19 mouse cellular contexts compared by ENCODE assay signal in the genomic region with DNA sequence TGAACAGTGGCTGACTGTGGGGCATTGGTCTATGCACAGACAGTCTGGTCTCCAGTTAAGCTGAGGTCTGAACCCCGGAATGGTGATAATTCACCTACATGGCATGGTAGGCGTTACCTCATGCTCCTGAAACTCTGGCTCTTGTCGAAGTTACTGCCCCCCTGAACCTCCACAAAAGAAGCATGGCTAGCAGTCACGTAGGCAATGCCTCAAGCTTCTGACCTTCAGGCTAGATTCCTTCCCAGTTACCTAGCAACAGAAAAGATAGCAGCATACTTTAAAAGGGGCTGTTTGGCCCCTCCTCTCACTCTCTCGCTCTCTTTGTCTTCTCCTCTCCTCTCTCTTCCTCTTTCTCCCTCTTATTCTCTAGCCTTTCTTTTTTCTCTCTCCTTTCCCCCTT.
DNase-seq lines count a peak whose midpoint lies in the region; ATAC-seq lines count a peak whose summit lies in the region.
"Had no signal": no experiment of that assay in that cellular context is flagged by ENCODE, and none has a peak within 500 bp of the region (broad histone marks: within the 10 kb centered on the region; RNA-seq: fewer than 3 reads in every experiment).

No protein-coding gene starts in this region.

- H3K4me3 ChIP-seq in forebrain, embryonic 14.5 days (ENCODE audit: low read depth, low read length) = no peak overlapping the region
- H3K4me3 ChIP-seq in forebrain, embryonic 15.5 days = no peak overlapping the region
- H3K4me3 ChIP-seq in hindbrain, embryonic 15.5 days = no peak overlapping the region
- no peak overlapping the region for H3K4me3 ChIP-seq in hindbrain, embryonic 14.5 days (replicated peaks; ENCODE audit: low read length)
- H3K4me3 ChIP-seq in midbrain, embryonic 15.5 days = no peak overlapping the region
- H3K4me3 ChIP-seq in midbrain, embryonic 13.5 days (replicated peaks) = no peak overlapping the region
- H3K4me3 ChIP-seq: embryonic facial prominence, embryonic 15.5 days; forebrain, embryonic 12.5 days; limb, embryonic 10.5 days; lung, embryonic 15.5 days; neural tube, embryonic 13.5 days had no signal

- H3K27ac ChIP-seq in forebrain, embryonic 14.5 days (ENCODE audit: low read depth, low read length) = no peak overlapping the region
- H3K27ac ChIP-seq in forebrain, embryonic 15.5 days (replicated peaks) = no peak overlapping the region
- H3K27ac ChIP-seq in hindbrain, embryonic 15.5 days (replicated peaks) = no peak overlapping the region
- H3K27ac ChIP-seq in hindbrain, embryonic 14.5 days = no peak overlapping the region
- 0 out of 2 replicates have a peak overlapping the region, but pooled peaks have one; percentile 38 for H3K27ac ChIP-seq in midbrain, embryonic 15.5 days
- H3K27ac ChIP-seq in midbrain, embryonic 13.5 days = no peak overlapping the region
- H3K27ac ChIP-seq: embryonic facial prominence, embryonic 15.5 days; forebrain, embryonic 12.5 days; limb, embryonic 10.5 days; lung, embryonic 15.5 days; neural tube, embryonic 13.5 days had no signal

- no peaks in the 10 kb centered on the region for H3K4me1 ChIP-seq in forebrain, embryonic 14.5 days (ENCODE audit: control insufficient read depth, insufficient read depth, low read length)
- peaks cover 4% of the 10 kb centered on the region for H3K4me1 ChIP-seq in forebrain, embryonic 15.5 days
- no peaks in the 10 kb centered on the region for H3K4me1 ChIP-seq in hindbrain, embryonic 15.5 days (replicated peaks)
- no peaks in the 10 kb centered on the region for H3K4me1 ChIP-seq in hindbrain, embryonic 14.5 days (replicated peaks; ENCODE audit: control insufficient read depth, insufficient read depth, low read length)
- no peaks in the 10 kb centered on the region for H3K4me1 ChIP-seq in midbrain, embryonic 15.5 days
- H3K4me1 ChIP-seq in midbrain, embryonic 13.5 days (replicated peaks) = 0 out of 2 replicates have a peak, but pooled peaks cover 8% of the 10 kb centered on the region

- no peaks in the 10 kb centered on the region for H3K27me3 ChIP-seq in forebrain, embryonic 14.5 days (replicated peaks; ENCODE audit: control insufficient read depth, insufficient read depth, low read length)
- no peaks in the 10 kb centered on the region for H3K27me3 ChIP-seq in forebrain, embryonic 15.5 days
- H3K27me3 ChIP-seq in hindbrain, embryonic 15.5 days = no peaks in the 10 kb centered on the region
- H3K27me3 ChIP-seq in hindbrain, embryonic 14.5 days (ENCODE audit: control insufficient read depth, insufficient read depth, low read length) = no peaks in the 10 kb centered on the region
- no peaks in the 10 kb centered on the region for H3K27me3 ChIP-seq in midbrain, embryonic 15.5 days (replicated peaks)
- H3K27me3 ChIP-seq in midbrain, embryonic 13.5 days = no peaks in the 10 kb centered on the region
- H3K27me3 ChIP-seq: embryonic facial prominence, embryonic 15.5 days; forebrain, embryonic 12.5 days; lung, embryonic 15.5 days; neural tube, embryonic 13.5 days had no signal

- 57% methylated on average over 5 of the region's 5 CpGs for WGBS in forebrain, embryonic 14.5 days
- WGBS in forebrain, embryonic 15.5 days = 50% methylated on average over 5 of the region's 5 CpGs
- 45% methylated on average over 5 of the region's 5 CpGs for WGBS in hindbrain, embryonic 15.5 days
- 41% methylated on average over 5 of the region's 5 CpGs for WGBS in hindbrain, embryonic 14.5 days
- WGBS in midbrain, embryonic 15.5 days = 49% methylated on average over 5 of the region's 5 CpGs
- 46% methylated on average over 5 of the region's 5 CpGs for WGBS in midbrain, embryonic 13.5 days

- no peak overlapping the region for H3K4me2 ChIP-seq in forebrain, embryonic 14.5 days (ENCODE audit: low read length)
- H3K4me2 ChIP-seq in forebrain, embryonic 15.5 days (replicated peaks) = no peak overlapping the region
- no peak overlapping the region for H3K4me2 ChIP-seq in hindbrain, embryonic 15.5 days
- H3K4me2 ChIP-seq in hindbrain, embryonic 14.5 days (replicated peaks) = no peak overlapping the region
- H3K4me2 ChIP-seq in midbrain, embryonic 15.5 days = no peak overlapping the region
- no peak overlapping the region for H3K4me2 ChIP-seq in midbrain, embryonic 13.5 days (replicated peaks)
- H3K4me2 ChIP-seq: embryonic facial prominence, embryonic 15.5 days; forebrain, embryonic 12.5 days; liver, embryonic 11.5 days; lung, embryonic 15.5 days; neural tube, embryonic 13.5 days had no signal

- peak; percentile 18; the same call in 1 of the 2 replicates for ATAC-seq in forebrain, embryonic 14.5 days
- no peak for ATAC-seq in forebrain, embryonic 15.5 days (replicated peaks)
- 0 out of 2 replicates have a peak, but pooled peaks have one; percentile 19 for ATAC-seq in hindbrain, embryonic 15.5 days (ENCODE audit: low FRiP score, low read depth)
- ATAC-seq in hindbrain, embryonic 14.5 days (ENCODE audit: low FRiP score) = no peak
- peak; percentile 54; the same call in 1 of the 2 replicates for ATAC-seq in midbrain, embryonic 15.5 days (replicated peaks)
- ATAC-seq in midbrain, embryonic 13.5 days = no peak
- ATAC-seq: intestine, postnatal 0 days had no signal

- no peaks in the 10 kb centered on the region for H3K9me3 ChIP-seq in forebrain, embryonic 14.5 days (replicated peaks; ENCODE audit: control insufficient read depth, low read length)
- H3K9me3 ChIP-seq in forebrain, embryonic 15.5 days = no peaks in the 10 kb centered on the region
- H3K9me3 ChIP-seq in hindbrain, embryonic 15.5 days = no peaks in the 10 kb centered on the region
- no peaks in the 10 kb centered on the region for H3K9me3 ChIP-seq in hindbrain, embryonic 14.5 days (ENCODE audit: control insufficient read depth, low read length)
- H3K9me3 ChIP-seq in midbrain, embryonic 15.5 days = no peaks in the 10 kb centered on the region
- H3K9me3 ChIP-seq in midbrain, embryonic 13.5 days = no peaks in the 10 kb centered on the region
- H3K9me3 ChIP-seq: embryonic facial prominence, embryonic 15.5 days; forebrain, embryonic 12.5 days; limb, embryonic 10.5 days; lung, embryonic 15.5 days; neural tube, embryonic 13.5 days had no signal

- H3K36me3 ChIP-seq in forebrain, embryonic 14.5 days (ENCODE audit: control insufficient read depth, insufficient read depth, low read length) = no peaks in the 10 kb centered on the region
- no peaks in the 10 kb centered on the region for H3K36me3 ChIP-seq in forebrain, embryonic 15.5 days
- H3K36me3 ChIP-seq in hindbrain, embryonic 15.5 days = no peaks in the 10 kb centered on the region
- H3K36me3 ChIP-seq in hindbrain, embryonic 14.5 days (replicated peaks; ENCODE audit: control insufficient read depth, insufficient read depth) = no peaks in the 10 kb centered on the region
- H3K36me3 ChIP-seq in midbrain, embryonic 15.5 days (replicated peaks) = no peaks in the 10 kb centered on the region
- no peaks in the 10 kb centered on the region for H3K36me3 ChIP-seq in midbrain, embryonic 13.5 days
- H3K36me3 ChIP-seq: embryonic facial prominence, embryonic 15.5 days; forebrain, embryonic 12.5 days; limb, embryonic 10.5 days; lung, embryonic 15.5 days; neural tube, embryonic 13.5 days had no signal

- no peak for DNase-seq in forebrain, embryonic 14.5 days (ENCODE audit: low spot score)
- DNase-seq in hindbrain, embryonic 14.5 days (ENCODE audit: low spot score) = no peak
- DNase-seq in neural tube, embryonic 10.5 days (ENCODE audit: extremely low spot score, low spot score) = no peak
- DNase-seq: adrenal gland, adult 2 months; cerebellum, adult 11-12 months; cerebellum, postnatal 36 days; heart, postnatal 36 days; thymus, adult 18-20 months had no signal

- H3K9ac ChIP-seq in forebrain, embryonic 14.5 days (ENCODE audit: low read length) = no peak overlapping the region
- H3K9ac ChIP-seq in forebrain, embryonic 15.5 days (replicated peaks) = no peak overlapping the region
- no peak overlapping the region for H3K9ac ChIP-seq in hindbrain, embryonic 15.5 days
- H3K9ac ChIP-seq in hindbrain, embryonic 14.5 days = no peak overlapping the region
- H3K9ac ChIP-seq in midbrain, embryonic 15.5 days = no peak overlapping the region
- no peak overlapping the region for H3K9ac ChIP-seq in midbrain, embryonic 13.5 days (replicated peaks)
- H3K9ac ChIP-seq: embryonic facial prominence, embryonic 15.5 days; forebrain, embryonic 12.5 days; lung, embryonic 15.5 days; neural tube, embryonic 13.5 days had no signal

Comparison
In these comparisons a context has a peak if more than half of its experiments do, and no peak if none do; other contexts are left out.
1. ATAC-seq: peak in forebrain, embryonic 14.5 days (single experiment), hindbrain, embryonic 15.5 days (single experiment) and midbrain, embryonic 15.5 days (single experiment); none in forebrain, embryonic 15.5 days (single experiment), hindbrain, embryonic 14.5 days (single experiment) and midbrain, embryonic 13.5 days (single experiment).